Mouse (Mus musculus): ENCODE measurements around the gene Slc10a1. TPM values are rescaled to one million over a fixed set of nuclear protein-coding genes. Genes with fewer than 3 reads are reported as not detected.

Slc10a1 gene
- total and polyA plus RNA-seq, 3 experiments: 0.12 to 0.18 TPM; not detected in 1

- H3K9ac ChIP-seq (ENCODE audit: control insufficient read depth, low read depth, low read length, poor library complexity, severe bottlenecking): no peak overlapping the region
- H3K27ac ChIP-seq (ENCODE audit: control insufficient read depth, low read depth, low read length): no peak overlapping the region
- no peaks in the 10 kb centered on the region for H3K79me2 ChIP-seq (ENCODE audit: control insufficient read depth, insufficient read depth, low read length, poor library complexity)
- TF ChIP-seq MYB (IDR thresholded peaks at IDR 0.05; ENCODE audit: low read depth, low read length) (no peak), E2F4 (IDR thresholded peaks at IDR 0.05; ENCODE audit: borderline replicate concordance, low read depth, low read length) (no peak), UBTF (IDR thresholded peaks at IDR 0.05; ENCODE audit: borderline replicate concordance, insufficient read depth, low read depth, low read length) (no peak), TCF12 (IDR thresholded peaks at IDR 0.05; ENCODE audit: low read depth, low read length) (no peak), ELF1 (IDR thresholded peaks at IDR 0.05; ENCODE audit: low read depth, low read length) (no peak), MAFK (IDR thresholded peaks at IDR 0.05; ENCODE audit: borderline replicate concordance, low read depth, low read length) (no peak), USF1 (IDR thresholded peaks at IDR 0.05; ENCODE audit: low read depth, low read length) (no peak), BHLHE40 (IDR thresholded peaks at IDR 0.05; ENCODE audit: borderline replicate concordance, low read depth, low read length) (no peak), TBP (IDR thresholded peaks at IDR 0.05; ENCODE audit: low read depth, low read length) (no peak), JUND (IDR thresholded peaks at IDR 0.05; ENCODE audit: low read depth, low read length) (no peak), POLR2A (IDR thresholded peaks at IDR 0.05; ENCODE audit: control insufficient read depth in 1 of 2, insufficient read depth in 1 of 2, low read depth in 1 of 2, low read length in 2 of 2, poor library complexity in 1 of 2) (no peak), RCOR1 (IDR thresholded peaks at IDR 0.05; ENCODE audit: low read depth, low read length) (no peak), MYC (IDR thresholded peaks at IDR 0.05; ENCODE audit: low read depth, low read length) (no peak), ZMIZ1 (IDR thresholded peaks at IDR 0.05; ENCODE audit: low read depth, low read length) (no peak), SMC3 (IDR thresholded peaks at IDR 0.05; ENCODE audit: low read depth, low read length) (no peak), GABPA (IDR thresholded peaks at IDR 0.05; ENCODE audit: low read depth, low read length) (no peak), POLR2AphosphoS5 (IDR thresholded peaks at IDR 0.05; ENCODE audit: borderline replicate concordance, low read depth, low read length) (no peak), HCFC1 (IDR thresholded peaks at IDR 0.05; ENCODE audit: low read depth, low read length) (no peak), USF2 (IDR thresholded peaks at IDR 0.05; ENCODE audit: borderline replicate concordance in 1 of 2, insufficient read depth in 1 of 2, low read depth in 1 of 2, low read length in 2 of 2) (no peak), MAX (IDR thresholded peaks at IDR 0.05; ENCODE audit: low read length) (no peak)
- no peaks in the 10 kb centered on the region; a peak in 1 of 4 replicates for H3K27me3 ChIP-seq (ENCODE audit: control insufficient read depth in 1 of 2, insufficient read depth in 2 of 2, low read length in 2 of 2)
- no peaks in the 10 kb centered on the region for H3K9me3 ChIP-seq (replicated peaks; ENCODE audit: insufficient read depth, low read length)
- peaks cover 0 to 19% of the 10 kb centered on the region in 2 experiments; a peak in 2 of 4 replicates for H3K36me3 ChIP-seq (ENCODE audit: control insufficient read depth in 1 of 2, insufficient read depth in 2 of 2, low read length in 2 of 2)
- H3K4me3 ChIP-seq (ENCODE audit: control insufficient read depth in 1 of 2, insufficient read depth in 1 of 2, low read depth in 2 of 2, low read length in 2 of 2): no peak overlapping the region
- no peak for DNase-seq (ENCODE audit: low read depth, low spot score)
- peaks cover 9 to 21% of the 10 kb centered on the region in 2 experiments for H3K4me1 ChIP-seq (ENCODE audit: control insufficient read depth in 1 of 2, insufficient read depth in 2 of 2, low read length in 2 of 2)
Measured at GRCm38 (mm10) chr12:80927518-80927917, 41.0 kb downstream of the Slc10a1 start.

- Histone ChIP-seq H3K9ac (ENCODE audit: control insufficient read depth, low read depth, low read length, poor library complexity, severe bottlenecking) (no peak overlapping the region), H3K4me1 (ENCODE audit: control insufficient read depth in 1 of 2, insufficient read depth in 2 of 2, low read length in 2 of 2) (peaks cover 9 to 21% of the 10 kb centered on the region in 2 experiments), H3K36me3 (ENCODE audit: control insufficient read depth in 1 of 2, insufficient read depth in 2 of 2, low read length in 2 of 2) (peaks cover 0 to 19% of the 10 kb centered on the region in 2 experiments; a peak in 2 of 4 replicates), H3K27ac (ENCODE audit: control insufficient read depth, low read depth, low read length) (0 out of 2 replicates have a peak overlapping the region, but pooled peaks have one; percentile 14), H3K9me3 (replicated peaks; ENCODE audit: insufficient read depth, low read length) (no peaks in the 10 kb centered on the region), H3K4me3 (ENCODE audit: control insufficient read depth in 1 of 2, insufficient read depth in 1 of 2, low read depth in 2 of 2, low read length in 2 of 2) (no peak overlapping the region), H3K79me2 (ENCODE audit: control insufficient read depth, insufficient read depth, low read length, poor library complexity) (no peaks in the 10 kb centered on the region), H3K27me3 (ENCODE audit: control insufficient read depth in 1 of 2, insufficient read depth in 2 of 2, low read length in 2 of 2) (no peaks in the 10 kb centered on the region; a peak in 1 of 4 replicates)
- 0 out of 2 replicates have a peak, but pooled peaks have one; percentile 36 for TF ChIP-seq JUND (IDR thresholded peaks at IDR 0.05; ENCODE audit: low read depth, low read length)
- peak; percentile 84 to 88 for TF ChIP-seq EP300 (IDR thresholded peaks at IDR 0.05; ENCODE audit: low read depth in 1 of 2, low read length in 2 of 2)
- peak; percentile 94 for TF ChIP-seq GATA1 (IDR thresholded peaks at IDR 0.05; ENCODE audit: low read depth, low read length)
- 0 out of 2 replicates have a peak, but pooled peaks have one; percentile 40 for TF ChIP-seq MAFK (IDR thresholded peaks at IDR 0.05; ENCODE audit: borderline replicate concordance, low read depth, low read length)
- TF ChIP-seq ZNF384 (IDR thresholded peaks at IDR 0.05; ENCODE audit: low read depth, low read length): peak; percentile 70
- TF ChIP-seq MXI1 (IDR thresholded peaks at IDR 0.05; ENCODE audit: low read depth, low read length): no peak
- TF ChIP-seq SIN3A (IDR thresholded peaks at IDR 0.05; ENCODE audit: low read length): peak; percentile 42
- peak; percentile 87 for TF ChIP-seq ETS1 (IDR thresholded peaks at IDR 0.05; ENCODE audit: low read depth, low read length)
- peak; percentile 90 for TF ChIP-seq RCOR1 (IDR thresholded peaks at IDR 0.05; ENCODE audit: low read depth, low read length)
- no peak for TF ChIP-seq CHD1 (IDR thresholded peaks at IDR 0.05; ENCODE audit: low read depth, low read length)
- TF ChIP-seq TCF12 (IDR thresholded peaks at IDR 0.05; ENCODE audit: low read depth, low read length): peak; percentile 80
- no peak for TF ChIP-seq UBTF (IDR thresholded peaks at IDR 0.05; ENCODE audit: borderline replicate concordance, insufficient read depth, low read depth, low read length)
- 0 out of 2 replicates have a peak, but pooled peaks have one; percentile 18 for TF ChIP-seq MYB (IDR thresholded peaks at IDR 0.05; ENCODE audit: low read depth, low read length)
- peak; percentile 22; the same call in 1 of the 2 replicates for TF ChIP-seq TAL1 (IDR thresholded peaks at IDR 0.05; ENCODE audit: low read length)
- TF ChIP-seq NELFE (IDR thresholded peaks at IDR 0.05; ENCODE audit: low read depth, low read length): no peak
- TF ChIP-seq BHLHE40 (IDR thresholded peaks at IDR 0.05; ENCODE audit: borderline replicate concordance, low read depth, low read length): peak; percentile 14; the same call in 1 of the 2 replicates
- no peak for TF ChIP-seq GABPA (IDR thresholded peaks at IDR 0.05; ENCODE audit: low read depth, low read length)
- no peak for TF ChIP-seq HCFC1 (IDR thresholded peaks at IDR 0.05; ENCODE audit: low read depth, low read length)
- DNase-seq (ENCODE audit: low read depth, low spot score): peak; percentile 84
Measured at GRCm38 (mm10) chr12:80926550-80926949, 42.0 kb downstream of the Slc10a1 start.

Data from MEL (cell line).